Mouse (Mus musculus) left cerebral cortex, postnatal 14 days (tissue): ENCODE measurements around the gene Cldn13. TPM values are rescaled to one million over a fixed set of nuclear protein-coding genes. Genes with fewer than 3 reads are reported as not detected.

Experiments
- total RNA-seq, 2 experiments: library from RNA; stranded (reverse); gene quantifications; 2 replicates each; pipeline ENCODE4 v1.2.3; 2021

Gene Cldn13
- total RNA-seq, 2 experiments from 2014 or later, result not detected

Other genes starting within 250 kb of the Cldn13 start
- gene Limk1, start 226.9 kb downstream of the Cldn13 start, total RNA-seq, result 10 to 100 TPM; 58.2 to 64.4 TPM
- gene Eln, start 168.2 kb downstream of the Cldn13 start, total RNA-seq, result 10 to 100 TPM; 59.0 to 80.6 TPM
- not detected for gene Tmem270, start 8.8 kb downstream of the Cldn13 start, total RNA-seq
- gene Mettl27, start 16.8 kb upstream of the Cldn13 start, total RNA-seq, result 1 to 10 TPM; 7.3 TPM
- gene Cldn4, start 31.4 kb upstream of the Cldn13 start, total RNA-seq, result not detected
- 1 to 10 TPM in 1 of 2 experiments, under 1 TPM in 1; 0.37 to 1.7 TPM for gene Cldn3, start 70.7 kb upstream of the Cldn13 start, total RNA-seq
- gene Abhd11, start 93.6 kb upstream of the Cldn13 start, total RNA-seq, result 10 to 100 TPM; 41.2 to 42.0 TPM
- 100 to 1,000 TPM; 413 to 473 TPM for gene Stx1a, start 108.0 kb upstream of the Cldn13 start, total RNA-seq
- 10 to 100 TPM; 41.6 to 42.9 TPM for gene Dnajc30, start 148.7 kb upstream of the Cldn13 start, total RNA-seq
- gene Bud23, start 149.4 kb upstream of the Cldn13 start, total RNA-seq, result 10 to 100 TPM; 34.0 to 55.7 TPM
- gene Vps37d, start 162.7 kb upstream of the Cldn13 start, total RNA-seq, result 10 to 100 TPM; 23.6 to 30.9 TPM
- gene Mlxipl, start 174.4 kb upstream of the Cldn13 start, total RNA-seq, result 1 to 10 TPM; 4.0 to 4.5 TPM
- 10 to 100 TPM; 28.1 to 28.2 TPM for gene Tbl2, start 234.1 kb upstream of the Cldn13 start, total RNA-seq